Mouse (Mus musculus) bone marrow macrophage, adult 2 months (primary cell): ENCODE measurements around the gene Eno2.

Experiments used
- CTCF ChIP-seq: IDR thresholded peaks from 2 replicates; pipeline ENCODE4 v1.5.1; 2012; ENCODE audit warnings: low read depth, mild to moderate bottlenecking, low read length, moderate library complexity
- POLR2A ChIP-seq: IDR thresholded peaks from 2 replicates; pipeline ENCODE4 v1.6.1; 2012; ENCODE audit warnings: mild to moderate bottlenecking, low read depth, low read length, borderline replicate concordance

DNA sequence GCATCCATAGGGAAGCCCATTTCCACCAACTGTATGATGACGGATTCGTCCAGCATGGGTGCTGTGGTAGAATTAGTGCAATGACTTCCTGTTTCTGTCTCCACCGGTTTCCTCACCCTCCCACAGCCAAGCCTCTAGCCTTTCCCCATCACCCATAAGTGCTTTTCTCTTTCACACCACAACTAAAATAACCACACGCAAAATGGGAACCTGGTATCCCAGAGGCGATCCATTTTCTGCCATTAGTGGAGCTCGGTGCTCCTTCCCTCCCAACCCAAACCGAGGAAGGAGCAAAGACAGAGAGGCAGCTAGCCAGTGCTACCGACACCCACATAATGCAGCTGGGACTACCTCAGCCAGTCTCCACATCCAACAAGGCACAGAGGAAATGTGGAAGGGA is 48.5 kb upstream of the Eno2 start:
- TF ChIP-seq CTCF (no peak), POLR2A (no peak)
